Mouse (Mus musculus): Measurements from ENCODE around the gene Cryaa. TPM values are rescaled to one million over a fixed set of nuclear protein-coding genes. Genes with fewer than 3 reads are reported as not detected.
A peak's percentile ranks its signal among the peaks of the same experiment; 100 is the strongest.

Gene Cryaa
- total RNA-seq, 2 experiments from 2014 or later: not detected

GRCm38 (mm10) chr17:31703276-31703980 is 25.8 kb downstream of the Cryaa start:
- intact Hi-C loops (cut with DNase I): no loop called here
- DNase-seq: peak; percentile 56

DNA sequence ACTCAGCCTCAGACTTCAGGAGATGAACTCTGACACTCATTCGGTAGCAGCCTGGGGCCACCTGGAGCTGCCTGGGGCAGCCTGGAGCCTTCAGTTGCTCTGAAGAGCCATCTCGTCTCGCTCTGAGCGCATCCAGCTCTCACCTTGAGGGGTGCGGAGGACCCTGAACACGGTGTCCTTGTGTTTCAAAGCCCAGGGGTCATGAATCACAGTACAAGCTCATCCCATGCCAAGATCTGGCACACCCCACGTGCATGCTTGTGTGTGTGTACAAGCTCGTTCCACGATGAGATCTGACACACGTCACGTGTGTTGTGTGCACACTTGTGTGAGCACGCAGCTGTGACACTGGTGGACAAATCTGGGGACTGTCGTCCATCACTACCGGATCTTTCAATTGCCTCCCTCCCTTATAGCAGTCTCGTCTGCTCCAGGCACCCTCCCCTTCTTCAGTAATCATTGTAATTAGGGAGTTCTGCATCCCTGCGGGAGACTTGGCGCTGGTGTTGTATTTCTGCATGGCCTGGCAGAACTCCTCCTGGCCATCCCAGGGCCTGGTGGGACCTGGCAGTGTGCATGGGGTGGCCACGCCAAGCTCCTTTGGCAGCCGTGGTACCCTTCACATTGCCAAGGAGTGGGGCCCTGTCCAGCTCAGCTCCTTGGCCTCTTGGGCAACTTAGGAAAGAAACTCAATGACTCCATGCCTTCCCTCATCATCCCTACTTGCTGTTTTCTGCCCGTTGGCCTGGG is 27.8 kb downstream of the Cryaa start:
- intact Hi-C loops (cut with DNase I): no loop called here
- peak; percentile 27 to 47 for DNase-seq

DNA sequence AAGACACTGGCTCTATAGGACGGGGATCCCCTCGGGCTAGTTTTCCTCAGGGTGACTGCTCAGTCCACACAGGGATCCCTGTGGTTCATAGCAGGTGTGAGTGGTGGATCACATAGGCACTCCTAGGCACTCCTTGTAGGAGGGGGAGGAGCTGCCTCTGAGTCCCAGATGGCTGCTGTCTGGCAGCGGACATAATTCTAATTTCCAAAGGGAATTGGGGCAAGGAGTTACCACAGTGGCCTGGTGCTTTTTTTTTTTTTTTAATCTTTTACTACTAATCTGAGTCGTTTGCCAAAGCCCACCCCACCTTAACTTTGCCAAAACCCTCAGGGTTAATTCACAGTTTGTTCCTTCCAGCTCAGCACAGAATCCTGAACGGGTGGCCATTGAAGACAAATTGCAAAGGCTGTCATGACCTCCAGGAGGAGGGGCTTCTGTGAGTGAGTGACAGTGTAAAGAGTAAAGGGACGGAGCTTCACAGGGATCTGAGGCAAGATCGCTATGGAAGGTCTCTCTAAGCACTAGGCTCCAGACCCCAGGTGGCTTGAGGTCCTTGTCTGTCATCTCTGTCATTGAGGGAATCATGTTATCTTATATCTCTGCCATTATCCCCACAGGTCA is 31.6 kb downstream of the Cryaa start:
- no peak for DNase-seq
- intact Hi-C loops (cut with DNase I): no loop called here

DNA sequence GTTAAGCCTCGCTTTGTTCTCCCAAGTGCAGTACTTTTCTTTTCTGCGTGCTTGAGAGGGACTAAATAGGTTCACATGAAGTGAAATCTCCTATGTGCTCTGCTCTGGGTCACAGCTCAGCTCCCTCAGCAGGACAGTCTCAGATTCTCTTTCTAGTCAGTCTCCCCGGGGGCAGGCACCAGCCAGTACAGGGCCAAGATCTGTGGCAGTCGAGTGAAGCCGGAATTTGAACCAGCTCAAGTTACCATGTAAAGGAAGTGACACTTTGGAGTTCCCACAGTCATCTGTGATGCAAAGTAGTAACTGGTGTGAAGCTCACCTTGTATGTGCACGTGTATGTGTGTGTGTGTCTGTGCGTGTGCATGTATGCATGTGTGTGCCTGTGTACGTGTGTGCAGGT is 32.8 kb downstream of the Cryaa start:
- intact Hi-C loops (cut with DNase I): no loop called here
- no peak for DNase-seq

DNA sequence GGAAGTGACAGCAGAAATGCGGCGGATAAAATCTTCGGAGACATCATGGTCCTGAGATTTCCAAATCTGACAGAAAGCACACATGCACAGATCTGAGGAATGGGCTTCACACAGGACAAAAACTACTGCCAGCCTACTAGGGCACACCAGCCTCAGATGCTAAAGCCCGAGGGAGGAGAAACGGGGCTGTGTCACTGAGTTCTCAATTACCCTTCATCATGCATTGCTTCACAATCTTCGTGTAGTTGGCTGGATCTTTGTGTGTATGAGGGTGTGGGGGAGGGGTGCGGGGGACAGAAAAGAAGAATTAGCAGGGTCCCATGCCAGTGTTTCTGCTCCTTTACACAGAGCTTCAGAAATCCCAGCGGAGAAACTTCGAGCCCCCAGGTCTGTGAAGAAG is 36.1 kb downstream of the Cryaa start:
- intact Hi-C loops (cut with DNase I): no loop called here
- no peak for DNase-seq

DNA sequence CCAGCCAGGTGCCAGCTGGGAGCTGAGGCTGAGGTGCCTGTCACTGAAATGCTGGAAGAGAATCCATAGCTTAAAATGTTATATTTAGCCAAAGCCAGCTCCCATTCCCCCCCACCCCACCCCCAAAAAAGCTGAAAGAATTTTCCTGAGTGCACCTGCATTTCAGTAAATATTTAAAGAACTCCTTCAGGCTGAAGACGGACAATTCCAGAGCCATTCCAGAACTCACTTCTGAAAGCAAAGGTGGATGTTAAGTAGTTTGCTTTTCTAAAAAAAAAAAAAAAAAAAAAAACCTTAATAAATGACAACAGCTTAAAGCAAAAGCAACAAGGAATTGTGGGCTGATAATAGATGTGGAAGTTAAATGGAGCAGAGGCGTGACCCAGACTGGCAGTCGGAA is 36.5 kb downstream of the Cryaa start:
- DNase-seq: no peak
- intact Hi-C loops (cut with DNase I): no loop called here

- DNase-seq: no peak
- intact Hi-C loops (cut with DNase I): no loop called here
Observed at GRCm38 (mm10) chr17:31715006-31715405, 37.4 kb downstream of the Cryaa start.

GRCm38 (mm10) chr17:31721637-31722036 is 44.0 kb downstream of the Cryaa start:
- no peak for DNase-seq
- intact Hi-C loops (cut with DNase I): no loop called here

DNA sequence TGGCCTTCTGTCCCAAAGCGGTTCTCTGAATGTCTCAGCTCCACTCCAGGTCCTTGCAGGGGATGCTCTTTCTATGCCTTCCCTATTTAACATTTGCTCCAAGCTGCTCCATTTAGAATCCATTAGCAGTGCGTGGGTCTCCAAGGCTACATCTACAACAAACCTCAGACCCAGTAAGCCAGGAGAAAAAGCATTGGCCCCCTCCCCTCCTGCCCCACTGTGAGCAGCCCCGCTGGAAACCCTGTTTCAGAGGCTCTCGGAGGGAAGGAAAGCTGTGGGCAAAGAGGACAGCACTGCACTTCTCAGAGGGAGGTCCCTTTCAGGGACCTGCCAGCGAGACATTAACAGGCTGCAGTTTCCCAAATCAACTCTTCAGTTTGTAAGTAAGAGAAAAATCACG is 47.8 kb downstream of the Cryaa start:
- intact Hi-C loops (cut with DNase I): no loop called here
- DNase-seq: no peak

GRCm38 (mm10) chr17:31726216-31726615 is 48.6 kb downstream of the Cryaa start:
- intact Hi-C loops (cut with DNase I): no loop called here
- no peak for DNase-seq

DNA sequence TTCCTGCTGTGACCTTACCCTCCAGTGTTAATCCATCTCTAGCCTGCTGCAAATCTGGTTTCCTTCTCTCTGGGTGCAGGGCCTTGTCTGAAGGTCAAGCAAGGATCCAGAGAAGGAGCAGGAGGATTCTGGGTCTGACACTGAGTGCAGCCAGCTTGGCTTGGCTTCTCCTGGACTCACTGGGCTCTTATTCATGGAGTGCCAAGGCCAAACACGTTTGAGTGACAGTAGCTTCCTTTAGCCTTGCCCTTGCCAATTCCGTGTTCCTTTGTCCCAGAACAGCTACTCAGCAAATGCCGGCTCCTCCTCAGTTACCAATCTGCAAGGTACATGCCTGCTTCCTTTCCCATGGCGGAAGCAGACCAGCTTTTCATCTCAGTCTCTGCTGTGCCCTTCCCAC is 49.6 kb downstream of the Cryaa start:
- peak; percentile 12 to 45 for DNase-seq
- intact Hi-C loops (cut with DNase I): no loop called here

DNA sequence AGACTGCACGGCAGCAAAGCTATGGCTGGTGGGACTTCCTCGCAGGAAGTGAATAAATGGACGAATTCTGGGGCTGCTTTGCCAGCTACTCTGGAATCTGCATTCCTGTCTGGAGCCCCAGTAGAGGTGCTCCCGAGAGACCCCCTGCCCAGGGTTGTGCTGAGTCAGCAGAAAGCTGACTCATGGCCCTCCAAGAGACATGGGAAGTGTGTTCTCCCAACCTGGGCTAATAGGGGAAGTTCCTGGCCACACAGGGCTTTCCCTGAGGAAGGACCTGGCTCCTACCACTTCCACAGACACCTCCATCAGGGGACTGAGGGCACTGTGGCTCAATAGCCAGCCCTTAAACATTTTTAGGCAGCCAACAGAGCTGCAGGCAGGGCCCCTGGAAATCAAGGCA is 50.4 kb downstream of the Cryaa start:
- intact Hi-C loops (cut with DNase I): no loop called here

GRCm38 (mm10) chr17:31728968-31729501 is 51.4 kb downstream of the Cryaa start:
- intact Hi-C loops (cut with DNase I): no loop called here
- peak; percentile 52 to 74 for DNase-seq

More for the DNA sequence above, 50.4 kb downstream of the Cryaa start:
- DNase-seq: peak in 1 of 2 experiments; percentile 12

DNA sequence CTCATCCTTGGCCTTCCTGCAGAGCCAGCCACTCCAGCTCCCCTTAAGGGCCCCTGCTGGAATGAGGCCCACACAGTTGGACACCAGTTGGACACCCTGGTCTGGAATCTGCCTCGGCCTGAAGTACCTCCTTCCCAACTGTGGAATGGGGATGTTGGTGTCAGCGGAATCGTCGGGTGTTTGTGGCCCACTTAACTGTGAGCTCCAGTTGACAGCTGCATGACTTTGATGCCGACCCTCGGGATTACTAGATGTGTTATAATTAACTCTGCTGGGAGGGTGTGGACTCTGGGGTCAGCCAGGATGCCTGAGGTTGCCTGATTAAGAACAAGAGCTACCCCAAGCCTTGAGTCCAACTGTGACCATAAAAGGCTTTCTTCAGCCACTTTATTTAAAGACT is 53.4 kb downstream of the Cryaa start:
- DNase-seq: peak in 1 of 2 experiments; percentile 36
- intact Hi-C loops (cut with DNase I): no loop called here

Other genes starting within 250 kb of the Cryaa start
- gene Wdr4, start 157.8 kb upstream of the Cryaa start, total RNA-seq (2021): 1 to 10 TPM; 5.6 to 9.2 TPM
- gene Ndufv3, start 157.7 kb upstream of the Cryaa start, total RNA-seq (2021): 1,000 to 10,000 TPM; 1,261 to 1,328 TPM
- 10 to 100 TPM; 11.6 to 15.0 TPM for gene Pknox1, start 113.1 kb upstream of the Cryaa start, total RNA-seq (2021)
- gene Cbs, start 40.6 kb upstream of the Cryaa start, total RNA-seq (2021): 1 to 10 TPM in 1 of 2 experiments, under 1 TPM in 1; 0.32 to 1.9 TPM
- 10 to 100 TPM; 82.0 to 82.2 TPM for gene U2af1, start 18.9 kb upstream of the Cryaa start, total RNA-seq (2021)
- gene Sik1, start 178.0 kb downstream of the Cryaa start, total RNA-seq (2021): 10 to 100 TPM; 41.4 to 72.2 TPM